Mouse (Mus musculus) spleen, postnatal 14 days (tissue): ENCODE data around the gene H2-Aa.
"Not testable (repeated sequence)": the region's sequence is repeated elsewhere in the genome, so short reads cannot be mapped to it uniquely, and the experiment has no call there.

Source experiments
- DNase-seq, 2 experiments: peaks; one replicate each; pipeline ENCODE4 v3.0.0; 2021 to 2022; ENCODE audit warnings: low spot score in 2 of 2

H2-Aa gene

DNA sequence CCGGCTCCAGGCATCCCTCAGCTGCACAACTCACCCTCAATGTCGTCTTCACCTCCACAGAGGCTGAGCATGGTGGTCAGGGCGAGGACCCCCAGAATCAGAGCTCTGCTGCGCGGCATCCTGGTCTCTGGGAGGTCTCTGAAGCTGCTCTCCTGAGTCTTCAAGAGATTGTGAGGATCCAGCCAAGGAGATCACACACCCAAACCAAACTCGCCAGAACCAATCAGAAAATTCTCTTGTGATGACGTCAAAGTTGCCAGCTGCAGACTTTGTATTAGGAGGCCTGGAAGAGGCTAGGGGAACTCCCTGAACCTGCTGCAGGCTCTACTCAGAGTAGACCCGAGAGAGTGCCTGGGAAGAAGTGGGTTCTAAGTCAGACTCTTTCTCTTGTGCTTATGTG is at the start of gene H2-Aa:
H2-Aa (minus strand) TSS at position 176 of the 400 bp plus-strand sequence.
- DNase-seq: peak; percentile 61 to 78

DNA sequence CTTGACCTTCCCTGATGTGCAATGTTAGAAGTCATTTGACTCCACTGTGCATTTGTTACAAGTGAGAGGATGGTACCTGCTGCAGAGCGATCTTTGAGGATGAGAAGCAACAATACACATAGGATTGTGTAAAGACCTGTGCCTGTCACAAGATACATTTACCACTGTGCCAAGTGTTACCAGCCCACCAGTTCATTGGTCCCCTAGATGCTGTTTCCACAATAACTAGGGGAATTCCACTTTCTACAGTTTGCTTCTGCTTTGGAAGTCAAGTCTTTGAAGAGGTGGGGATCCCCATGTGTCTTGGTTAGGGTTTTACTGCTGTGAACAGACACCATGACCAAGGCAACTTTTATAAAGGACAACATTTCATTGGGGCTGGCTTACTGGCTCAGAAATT is 43.6 kb upstream of the H2-Aa start:
- DNase-seq: no peak

DNA sequence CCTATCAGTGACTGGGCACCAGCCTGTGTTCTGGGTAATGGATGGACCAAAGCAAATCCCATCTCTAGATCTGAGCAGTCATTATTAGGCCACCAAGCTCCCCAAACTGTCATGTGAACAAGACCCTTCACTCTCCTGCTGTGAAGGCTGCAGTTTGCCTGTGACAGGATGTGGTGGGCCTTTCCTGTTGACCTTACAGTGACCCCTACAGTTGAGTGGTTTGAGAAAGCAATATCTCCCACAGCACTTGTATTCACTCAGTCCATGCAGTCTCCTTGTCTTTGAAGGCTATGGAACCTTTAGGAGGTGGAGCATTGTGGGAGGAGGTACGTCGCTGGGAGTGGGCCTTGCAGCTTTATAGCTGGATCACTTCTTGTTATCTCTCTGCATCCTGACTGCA is 42.2 kb upstream of the H2-Aa start:
- no peak for DNase-seq

DNA sequence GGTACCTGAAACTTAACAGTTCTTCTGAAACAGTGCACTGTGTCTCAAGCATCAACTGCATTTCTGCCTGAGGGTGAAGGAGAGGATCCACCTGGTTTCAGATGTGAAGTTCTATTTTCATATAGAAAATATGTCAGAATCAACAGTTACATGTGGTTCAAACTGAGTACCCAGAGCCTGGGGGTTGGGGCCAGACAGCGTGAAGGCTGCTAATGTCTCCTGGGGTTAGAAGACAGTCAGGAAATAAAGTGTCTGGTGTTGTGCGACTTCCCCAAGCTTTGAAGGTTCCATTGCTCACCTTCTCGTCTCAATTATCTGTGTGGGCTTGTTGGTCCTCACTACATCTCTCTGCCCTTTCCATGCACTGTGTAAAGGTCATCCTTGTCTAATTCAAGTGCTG is 38.8 kb upstream of the H2-Aa start:
- DNase-seq: no peak

DNA sequence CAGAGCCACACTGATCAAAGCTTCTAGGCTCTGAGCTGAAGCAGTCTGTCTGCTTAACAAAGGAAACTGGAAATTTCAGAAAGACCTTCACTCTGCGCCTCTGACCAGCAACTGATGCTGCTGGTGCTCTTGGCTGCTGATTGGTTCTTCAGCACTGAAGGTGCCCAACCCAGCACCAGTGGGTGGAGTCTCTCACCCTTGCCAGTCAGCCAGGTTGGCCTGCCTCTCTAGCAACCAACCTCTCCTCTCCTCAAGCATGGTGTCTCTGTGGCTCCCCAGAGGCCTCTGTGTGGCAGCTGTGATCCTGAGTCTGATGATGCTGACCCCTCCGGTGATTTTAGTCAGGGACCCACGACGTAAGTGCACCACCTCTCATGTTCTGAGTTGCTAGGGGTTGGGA is 37.8 kb upstream of the H2-Aa start, which contains the start of gene H2-Eb2:
H2-Eb2 (plus strand) TSS at position 230 of the 400 bp plus-strand sequence.
- peak; percentile 36 to 56 for DNase-seq

DNA sequence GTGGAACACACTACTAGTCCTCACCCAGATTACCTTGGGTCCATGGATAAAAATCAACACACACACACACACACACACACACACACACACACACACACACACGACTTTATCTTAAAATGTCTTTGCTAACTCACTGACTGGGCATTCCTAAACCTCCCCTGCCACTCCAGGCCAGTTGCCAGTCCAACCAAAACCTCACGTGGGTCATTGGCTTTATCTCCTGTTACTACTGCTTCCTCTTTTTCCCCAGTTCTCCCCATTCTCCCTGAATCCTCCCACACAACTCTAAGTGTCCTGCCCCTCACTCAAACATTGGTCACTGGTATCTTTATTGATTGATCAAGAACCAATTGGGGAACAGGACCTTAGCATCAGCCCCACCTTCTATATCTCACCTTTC is 29.7 kb upstream of the H2-Aa start:
- DNase-seq: no peak

DNA sequence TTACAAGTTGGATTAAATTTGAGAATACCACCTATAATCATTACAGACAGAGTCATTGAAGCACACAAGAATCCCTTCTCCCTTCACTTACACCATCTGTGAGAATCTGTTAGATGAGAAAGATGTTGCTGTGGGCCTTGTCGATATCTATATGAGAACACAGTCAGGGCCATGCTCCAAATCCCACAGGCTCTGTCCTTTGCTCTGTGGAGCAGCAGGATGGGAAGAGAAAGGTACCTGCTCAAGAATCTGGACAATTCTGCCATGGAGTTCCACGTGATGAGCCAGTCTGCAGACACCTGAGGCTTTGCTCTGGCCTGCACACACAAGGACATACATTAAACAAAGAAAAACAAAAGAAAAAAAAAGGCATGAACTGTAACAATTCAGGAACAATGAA is 29.1 kb upstream of the H2-Aa start:
- no peak for DNase-seq

DNA sequence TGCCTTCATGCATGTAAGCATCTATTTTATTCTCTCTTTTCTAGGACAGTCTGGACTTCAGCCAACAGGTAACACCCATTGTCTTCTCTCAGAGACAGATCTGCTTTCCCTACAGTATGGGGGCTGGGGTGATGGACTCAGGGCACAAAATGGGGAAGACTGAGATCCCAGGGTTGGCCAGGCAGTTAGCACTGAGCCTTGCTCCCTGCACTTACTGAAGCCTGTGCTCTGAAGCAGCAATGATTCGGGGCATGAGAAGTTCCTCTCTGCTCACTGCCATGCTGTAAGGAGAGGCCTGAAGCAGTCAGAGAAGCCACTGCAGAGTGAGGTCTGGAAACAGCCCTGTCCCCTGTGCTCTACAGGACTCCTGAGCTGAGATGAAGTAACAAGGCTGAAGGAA is 27.9 kb upstream of the H2-Aa start:
- no peak for DNase-seq

DNA sequence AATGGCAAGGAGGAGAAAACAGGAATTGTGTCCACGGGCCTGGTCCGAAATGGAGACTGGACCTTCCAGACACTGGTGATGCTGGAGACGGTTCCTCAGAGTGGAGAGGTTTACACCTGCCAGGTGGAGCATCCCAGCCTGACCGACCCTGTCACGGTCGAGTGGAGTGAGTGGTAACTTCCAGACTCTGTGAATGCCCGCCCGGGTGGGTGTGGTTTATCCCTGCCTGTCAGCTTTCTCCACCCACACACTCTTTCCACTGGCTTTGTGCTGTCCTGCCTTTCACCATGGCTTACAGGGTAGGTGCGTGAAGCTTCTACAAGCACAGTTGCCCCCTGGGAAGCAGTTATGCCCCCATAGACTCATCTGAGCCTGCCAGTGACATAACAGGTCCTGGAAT is 26.7 kb upstream of the H2-Aa start:
- DNase-seq: no peak

DNA sequence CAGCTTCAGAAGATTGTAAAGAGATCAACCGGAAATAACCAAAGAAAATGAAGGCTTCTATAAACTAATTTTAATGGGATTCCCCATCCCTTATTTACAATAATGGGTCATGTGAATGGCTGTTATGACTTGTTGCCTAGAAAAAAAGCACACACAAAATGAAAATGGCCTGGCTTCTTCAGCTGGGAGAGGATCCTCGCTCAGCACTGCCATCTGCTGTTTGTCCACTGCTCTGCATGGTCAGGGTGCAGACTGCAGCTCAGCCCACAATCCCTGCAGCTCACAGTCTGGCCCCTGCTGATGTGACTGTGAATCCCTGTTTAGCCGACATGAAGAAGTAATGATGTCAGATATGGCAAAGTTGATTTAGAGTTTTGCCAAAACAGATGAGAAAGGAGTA is 25.8 kb upstream of the H2-Aa start:
- peak; percentile 57 to 74 for DNase-seq

DNA sequence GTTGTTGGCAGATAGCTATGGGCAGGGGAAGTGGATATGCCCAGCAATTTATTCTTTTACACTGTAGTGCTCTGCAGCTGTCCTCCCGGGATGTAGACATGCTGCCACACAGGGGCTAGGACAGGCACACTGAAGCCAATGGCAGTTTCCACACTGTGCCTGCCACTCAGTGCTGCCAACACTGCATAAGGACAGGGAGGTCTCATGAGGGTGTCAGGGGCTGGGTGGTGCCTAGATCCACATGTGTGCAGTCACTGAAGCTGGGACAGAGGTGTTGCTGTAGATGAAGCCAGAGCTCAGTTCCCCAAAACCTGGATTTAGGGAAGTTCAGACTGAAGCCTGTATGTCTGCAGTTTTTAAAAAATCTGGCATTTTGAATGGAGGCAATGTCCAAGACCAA is 24.6 kb upstream of the H2-Aa start:
- no peak for DNase-seq

DNA sequence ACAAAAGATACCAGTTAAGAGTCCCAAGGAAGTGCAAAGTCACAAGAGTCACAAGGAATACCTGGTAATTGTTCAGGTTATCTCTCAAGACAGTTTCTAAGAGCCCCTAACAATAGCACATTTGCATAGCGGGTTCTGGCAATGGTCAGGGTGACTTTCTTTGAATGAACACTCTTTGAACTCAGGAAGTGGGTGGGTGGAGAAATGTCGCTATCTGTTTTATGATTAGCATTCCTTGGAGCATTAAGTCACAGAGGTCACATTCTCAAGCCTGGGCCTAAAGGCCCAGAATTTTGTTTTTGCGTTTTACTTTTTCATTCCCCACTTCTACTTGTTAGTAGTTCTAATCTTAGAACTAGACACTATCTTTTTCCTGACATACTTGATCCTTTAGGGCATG is 22.9 kb upstream of the H2-Aa start:
- not testable (repeated sequence) for DNase-seq

DNA sequence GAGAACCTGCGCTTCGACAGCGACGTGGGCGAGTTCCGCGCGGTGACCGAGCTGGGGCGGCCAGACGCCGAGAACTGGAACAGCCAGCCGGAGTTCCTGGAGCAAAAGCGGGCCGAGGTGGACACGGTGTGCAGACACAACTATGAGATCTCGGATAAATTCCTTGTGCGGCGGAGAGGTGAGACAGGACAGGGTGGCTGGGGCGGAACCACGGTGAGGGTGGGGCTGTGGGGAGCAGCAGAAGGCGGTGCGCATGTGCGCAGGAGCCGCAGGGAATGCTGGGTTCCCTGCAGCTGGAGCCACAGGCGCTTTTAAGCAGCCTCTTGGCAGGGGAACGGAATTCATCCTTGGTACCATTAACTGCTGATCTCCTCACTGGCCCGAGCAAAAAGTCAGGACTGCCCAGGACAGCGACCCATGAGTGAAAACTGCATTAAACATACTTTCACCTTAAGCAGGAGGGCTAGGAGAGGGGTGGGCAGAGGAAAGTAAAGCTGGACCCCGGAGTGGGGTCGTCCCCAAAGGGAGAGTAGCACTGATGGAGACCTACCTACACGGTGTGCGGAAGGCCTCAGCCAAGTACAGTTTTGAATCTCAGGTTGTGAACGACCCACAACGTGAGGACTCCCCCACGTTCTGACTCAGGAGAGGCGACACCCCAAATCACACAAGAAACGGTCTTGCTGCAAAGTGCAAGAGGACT is 22.2 kb upstream of the H2-Aa start:
- no peak for DNase-seq

DNA sequence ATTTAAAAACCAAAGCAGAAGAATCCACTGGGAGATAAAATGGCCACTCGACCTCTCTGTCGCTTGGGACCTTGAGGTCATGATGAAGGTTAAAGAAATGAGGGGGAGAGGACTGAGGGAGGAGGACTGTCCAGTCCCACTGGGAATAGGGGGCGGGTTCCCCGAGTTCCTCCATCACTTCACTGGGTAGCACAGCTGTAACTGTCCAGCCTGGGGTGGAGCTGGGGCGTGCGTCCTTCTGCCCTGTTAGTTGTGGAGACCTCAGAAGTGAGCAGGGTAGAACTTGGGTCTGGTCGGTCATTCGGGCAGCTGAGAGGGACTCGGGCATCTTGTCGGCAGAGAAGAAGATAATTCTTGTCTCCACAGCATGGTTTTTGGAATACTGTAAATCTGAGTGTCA is 21.6 kb upstream of the H2-Aa start:
- no peak for DNase-seq

DNA sequence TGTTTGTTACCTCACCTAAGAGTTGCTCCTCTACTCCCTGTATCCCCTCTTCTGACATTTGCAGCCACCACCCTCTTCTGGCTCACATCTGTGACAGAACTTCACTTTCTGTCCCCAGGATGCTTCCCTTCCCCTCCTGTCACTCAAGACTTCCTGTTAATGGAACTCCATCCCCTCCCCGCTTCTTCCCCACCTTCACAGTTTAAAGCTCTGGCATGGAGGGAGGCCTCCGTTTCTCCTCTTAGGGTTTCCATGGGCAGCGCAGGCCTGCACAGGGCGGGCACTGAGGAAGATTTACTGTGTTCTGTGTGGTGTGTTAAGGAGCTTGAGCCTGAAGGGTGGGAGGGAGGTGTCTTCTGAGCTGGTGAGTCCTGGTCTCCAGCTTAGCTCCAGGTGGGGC is 20.5 kb upstream of the H2-Aa start:
- DNase-seq: no peak

DNA sequence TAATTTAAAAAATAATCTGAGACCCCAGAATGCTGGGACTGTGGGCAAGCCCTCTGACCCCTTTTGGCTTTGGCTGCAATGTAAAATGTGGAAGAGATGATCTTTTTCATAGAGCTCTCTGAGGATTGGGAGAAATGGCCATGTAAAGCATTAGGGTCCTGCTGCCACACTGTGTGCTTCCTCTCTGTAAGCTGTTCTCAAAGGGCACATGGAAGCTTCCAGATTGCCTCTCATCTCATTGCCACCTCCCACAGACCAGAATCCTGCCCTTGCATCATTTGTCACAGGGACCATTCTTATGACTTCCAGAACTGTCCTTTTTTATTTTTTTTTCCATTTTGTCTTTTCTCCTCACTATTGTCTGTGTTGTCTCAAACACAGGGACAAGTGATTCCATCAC is 19.6 kb upstream of the H2-Aa start:
- no peak for DNase-seq

DNA sequence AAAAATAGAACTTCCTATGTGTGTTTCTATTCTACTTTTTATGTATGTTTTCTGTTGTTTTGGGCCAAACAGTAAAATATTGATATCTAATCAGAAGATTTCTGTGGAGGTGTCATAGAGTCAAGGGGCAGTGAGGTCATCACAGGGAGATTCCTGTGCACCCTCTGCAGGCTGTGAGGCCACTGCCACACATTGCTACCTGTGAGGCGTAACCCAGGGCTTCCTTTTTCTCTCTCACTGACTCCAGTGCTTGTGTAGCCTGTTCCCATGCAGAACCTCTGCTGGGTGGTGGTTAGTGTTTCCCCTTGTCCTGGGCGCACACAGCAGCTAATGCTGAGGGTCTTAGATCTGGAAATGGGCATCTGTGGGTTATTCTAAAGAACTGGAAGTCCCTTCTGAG is 18.8 kb upstream of the H2-Aa start:
- DNase-seq: no peak

DNA sequence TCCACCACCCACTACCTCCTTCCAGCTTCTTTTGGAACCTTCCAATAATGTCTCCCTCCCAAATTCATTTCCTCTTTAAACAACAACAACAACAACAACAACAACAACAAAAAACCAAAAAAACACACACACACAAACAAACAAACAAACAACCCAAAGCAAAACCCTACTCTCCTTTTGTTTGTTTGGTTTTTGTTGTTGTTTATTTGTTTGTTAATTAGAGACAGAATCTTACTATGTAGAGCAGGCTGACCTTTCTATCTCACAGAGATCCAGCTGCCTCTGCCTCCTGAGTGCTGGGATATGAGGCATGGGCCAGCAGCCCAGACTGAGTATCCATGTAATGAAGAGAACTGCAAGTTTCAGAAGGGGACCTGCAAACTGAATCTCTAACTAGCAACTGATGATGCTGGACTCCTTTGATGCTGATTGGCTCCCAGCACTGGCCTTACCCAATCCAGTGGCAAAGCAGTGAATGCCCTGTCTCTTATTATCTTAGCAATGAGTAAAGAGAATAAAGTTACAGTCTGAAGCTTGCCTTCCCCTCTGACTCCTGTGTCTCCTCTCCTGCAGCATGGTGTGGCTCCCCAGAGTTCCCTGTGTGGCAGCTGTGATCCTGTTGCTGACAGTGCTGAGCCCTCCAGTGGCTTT is 17.9 kb upstream of the H2-Aa start, which contains the start of gene H2-Eb1:
H2-Eb1 (plus strand) TSS at position 488 of the 651 bp plus-strand sequence.
- peak; percentile 61 to 78 for DNase-seq

DNA sequence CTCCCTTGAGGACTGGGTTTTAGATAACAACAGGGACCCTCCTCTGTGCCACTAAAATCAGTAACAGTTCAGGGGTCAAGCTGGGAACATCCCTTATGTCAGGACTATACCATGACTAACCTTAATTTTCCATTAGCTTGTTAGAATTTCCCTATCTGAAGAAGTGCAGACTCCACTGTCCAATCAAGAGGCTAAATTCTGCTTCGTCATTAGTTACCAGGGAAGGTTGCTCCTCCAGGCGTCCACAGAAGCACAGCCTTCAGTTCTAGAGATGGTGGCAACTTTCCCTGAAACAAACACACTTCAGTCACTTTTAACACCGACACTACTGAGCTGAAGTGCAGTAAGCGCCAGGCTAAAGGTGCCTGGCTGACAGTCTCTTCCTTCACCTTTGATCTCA is 17.1 kb upstream of the H2-Aa start:
- DNase-seq: peak in 1 of 2 experiments; percentile 55

DNA sequence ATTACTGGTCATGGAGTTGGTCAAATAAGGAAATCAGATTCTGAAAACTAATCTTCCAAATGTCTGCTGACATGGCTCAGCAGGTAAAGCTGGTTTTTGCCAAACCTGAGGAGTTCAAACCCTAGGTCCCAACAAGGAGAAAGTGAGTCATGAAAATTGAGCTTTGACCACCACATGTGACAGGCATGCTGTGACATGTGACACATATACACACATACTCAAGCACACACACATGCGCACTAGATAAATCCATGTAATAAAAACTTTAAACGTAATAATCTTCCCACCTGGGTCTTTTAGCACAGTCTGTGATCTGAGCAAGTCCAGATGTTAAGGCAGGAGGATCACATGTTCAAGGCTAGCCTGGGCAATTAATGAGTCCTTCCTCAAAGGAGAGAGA is 16.2 kb upstream of the H2-Aa start:
- DNase-seq: no peak

DNA sequence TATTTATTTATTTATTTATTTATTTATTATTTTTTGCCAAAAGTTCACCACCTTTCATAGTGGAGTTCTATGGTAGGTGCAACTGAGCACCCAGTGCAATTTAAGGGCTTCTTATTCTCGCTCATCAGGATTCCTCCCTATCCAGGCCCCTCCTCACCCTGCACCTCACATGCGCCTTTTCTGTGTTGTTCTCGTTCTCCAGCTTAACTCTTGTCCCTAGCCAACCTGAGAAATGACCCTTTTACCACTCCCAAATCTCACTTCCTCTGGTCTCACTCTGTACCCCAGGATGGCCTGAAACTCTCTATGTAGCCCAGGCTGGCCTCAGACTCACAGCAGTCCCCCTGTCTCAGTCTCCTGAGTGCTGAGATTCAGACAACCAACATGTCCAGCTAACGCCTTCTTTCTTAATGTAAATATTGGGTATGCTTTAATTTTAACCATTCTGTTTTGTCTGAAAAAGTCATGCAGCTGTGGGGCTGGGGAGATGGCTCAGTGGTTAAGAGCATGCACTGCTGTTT is 14.1 kb upstream of the H2-Aa start:
- no peak for DNase-seq

DNA sequence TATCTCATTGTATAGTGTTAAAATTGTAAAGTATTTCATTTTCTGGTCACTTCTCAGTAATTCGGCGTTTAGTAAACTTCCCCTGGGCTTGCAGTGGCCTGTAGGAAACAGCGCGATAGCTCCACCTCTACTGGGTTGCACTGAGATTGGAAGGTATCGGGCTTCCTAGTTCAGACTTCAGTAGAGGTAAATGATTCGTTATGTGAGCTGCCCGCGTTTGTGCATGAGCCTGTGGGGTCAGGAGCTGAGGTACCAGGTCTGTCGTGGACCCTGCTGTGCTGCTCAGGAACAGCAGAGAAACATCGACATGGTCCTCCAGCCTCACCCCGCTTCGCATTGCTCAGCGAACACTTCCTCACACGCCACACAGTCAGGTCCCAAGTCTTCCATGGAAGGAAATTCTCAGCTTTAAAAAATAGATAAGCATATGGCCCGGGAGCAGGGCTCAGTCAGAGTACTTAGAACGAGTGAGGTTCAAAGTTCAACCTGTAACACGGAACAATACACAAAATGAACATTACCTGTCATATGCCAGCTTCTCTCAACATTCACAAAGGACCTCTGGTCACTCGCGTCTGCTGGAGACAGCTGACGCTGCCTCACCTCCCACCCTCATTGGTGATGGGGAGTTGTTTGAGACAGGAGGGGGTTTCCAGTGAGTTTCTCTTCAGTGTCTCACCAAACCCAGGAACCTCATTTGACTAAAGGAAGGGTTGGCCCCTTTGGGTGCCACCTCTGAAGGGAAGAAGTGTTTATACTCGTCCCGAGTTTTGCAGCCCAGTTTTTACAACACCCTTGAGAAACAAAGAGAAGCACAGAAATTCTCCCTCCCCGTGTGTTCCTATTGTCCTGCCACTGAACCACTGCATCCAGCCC is 13.3 kb upstream of the H2-Aa start:
- peak in 1 of 2 experiments; percentile 60 for DNase-seq
